Mouse (Mus musculus): ENCODE data around the gene Gm21861.
"Not testable (repeated sequence)": the region's sequence is repeated elsewhere in the genome, so short reads cannot be mapped to it uniquely, and the experiment has no call there.

The Gm21861 gene

GRCm38 (mm10) chrY:58814497-58814896 is at the start of gene Gm21861:
Gene Gm21861, minus strand, starts transcription at chrY:58814597.
- not testable (repeated sequence) for DNase-seq (ENCODE audit: low read depth, low spot score)

All from ES-CJ7 (cell line).